Mouse (Mus musculus) large intestine, adult 2 months (tissue): ENCODE measurements around the gene Polr2l. TPM values are rescaled to one million over a fixed set of nuclear protein-coding genes. Genes with fewer than 3 reads are reported as not detected.

Experiments used
- DNase-seq: peaks from one replicate; pipeline ENCODE4 v3.0.0-alpha.2; 2012; ENCODE audit warnings: low read depth, low spot score
- WGBS: fragments of 180-500 bp; shearing (Covaris S2); methylation state at CpG from one replicate; pipeline ENCODE4 v1.1.7; 2018; 5-methylcytosine and 5-hydroxymethylcytosine counted together
- polyA plus RNA-seq: library from polyadenylated mRNA; depleted of rRNA; stranded (reverse); fragments of >200 nt; gene quantifications from 2 replicates; pipeline ENCODE4 v1.2.3, GENCODE M21; 2012; rRNA removed

Polr2l gene
- 40.0 and 43.9 TPM in 2 replicates for polyA plus RNA-seq

DNA sequence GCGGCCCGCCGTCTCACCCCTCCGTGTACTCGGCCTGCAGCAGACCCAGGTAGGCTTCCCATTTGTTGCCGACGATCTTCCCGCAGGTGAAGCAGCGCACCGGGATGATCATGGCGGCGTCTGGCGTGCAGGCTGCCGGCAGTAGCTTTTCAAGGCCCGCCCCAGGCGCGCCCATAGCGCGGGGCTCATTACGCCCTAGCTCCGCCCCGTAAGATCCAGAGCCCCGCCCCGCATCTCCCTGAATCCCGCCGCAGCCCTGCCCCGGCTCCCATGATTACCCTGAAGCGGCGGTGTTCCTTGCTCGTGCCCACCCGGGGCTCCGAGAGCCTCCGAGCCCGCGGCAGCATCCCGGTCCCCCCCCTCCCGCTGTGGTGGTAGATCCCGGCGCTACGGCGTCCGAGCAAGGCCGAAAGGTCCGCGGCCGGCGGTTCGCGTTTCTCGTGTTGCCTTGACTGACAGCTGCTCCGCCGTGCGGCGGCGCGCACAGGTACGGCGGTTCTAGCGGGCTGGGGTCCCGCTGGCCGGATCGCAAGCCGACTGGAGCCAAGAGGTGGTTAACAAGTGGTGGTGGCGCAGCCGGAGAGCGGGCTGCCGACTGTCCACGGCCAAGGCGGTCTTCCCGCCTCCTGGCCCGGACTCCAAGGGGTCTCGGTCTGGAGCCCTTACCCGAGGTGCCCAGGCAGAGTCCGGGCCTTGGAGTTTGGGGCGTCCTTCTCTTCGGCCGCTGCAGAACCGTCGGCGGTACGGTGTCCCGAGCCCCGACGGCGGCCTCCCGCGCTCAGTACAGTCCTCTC is at the start of gene Polr2l, which contains the start of gene Tspan4:
Gene Polr2l, minus strand, starts transcription at position 122 of the 794 bp plus-strand sequence.
Gene Tspan4, plus strand, starts transcription at position 230 of the 794 bp plus-strand sequence.
- no peak for DNase-seq
- WGBS, result under 1% methylated on average over 87 of the region's 87 CpGs

DNA sequence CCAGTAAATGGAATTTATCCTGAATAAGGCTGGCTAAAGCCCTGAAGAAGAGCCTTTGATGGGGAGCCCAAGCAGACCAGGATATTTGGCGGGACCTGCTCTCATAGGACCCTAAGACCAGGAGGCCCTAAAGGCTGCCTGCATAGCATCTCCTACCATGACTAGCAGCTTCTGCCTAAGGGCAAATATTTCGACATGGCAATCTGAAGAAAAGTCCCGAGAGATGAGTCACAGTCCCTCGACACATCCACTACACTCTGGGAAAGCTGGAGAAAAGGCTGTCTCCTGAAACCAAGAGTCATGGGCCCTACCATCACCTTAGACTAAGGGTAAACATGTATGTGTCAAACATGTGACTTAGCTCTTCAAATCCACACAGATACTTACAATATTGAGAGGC is 49.3 kb upstream of the Polr2l start:
- no peak for DNase-seq
- WGBS, result 86% methylated on average over 4 of the region's 4 CpGs

- 73% methylated on average over 4 of the region's 4 CpGs for WGBS
- DNase-seq, result no peak
Observed at GRCm38 (mm10) chr7:141523007-141523406, 48.1 kb upstream of the Polr2l start.

DNA sequence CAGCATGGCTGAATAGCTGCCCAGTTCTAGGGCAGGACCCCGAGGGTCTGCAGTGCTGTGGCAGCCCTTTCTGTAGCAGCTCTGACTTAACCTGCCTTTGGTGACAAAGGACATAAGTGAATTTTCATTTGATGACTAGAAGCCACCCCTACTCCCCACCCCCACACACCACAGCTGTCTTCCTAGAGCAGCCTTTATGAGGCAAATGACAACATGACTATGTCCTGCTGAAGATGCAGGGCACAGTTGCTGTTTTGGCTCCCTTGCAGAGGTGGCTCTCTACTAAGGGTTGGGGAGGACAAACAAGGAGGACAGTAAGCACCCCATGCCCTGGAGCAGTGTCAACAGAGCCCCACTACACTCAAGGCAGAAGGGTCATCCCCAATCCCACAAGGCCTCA is 44.9 kb upstream of the Polr2l start:
- no peak for DNase-seq
- 72% methylated on average over 1 of the region's 1 CpGs for WGBS

- no peak for DNase-seq
- 87% methylated on average over 3 of the region's 3 CpGs for WGBS
Observed at GRCm38 (mm10) chr7:141518926-141519325, 44.0 kb upstream of the Polr2l start.

DNA sequence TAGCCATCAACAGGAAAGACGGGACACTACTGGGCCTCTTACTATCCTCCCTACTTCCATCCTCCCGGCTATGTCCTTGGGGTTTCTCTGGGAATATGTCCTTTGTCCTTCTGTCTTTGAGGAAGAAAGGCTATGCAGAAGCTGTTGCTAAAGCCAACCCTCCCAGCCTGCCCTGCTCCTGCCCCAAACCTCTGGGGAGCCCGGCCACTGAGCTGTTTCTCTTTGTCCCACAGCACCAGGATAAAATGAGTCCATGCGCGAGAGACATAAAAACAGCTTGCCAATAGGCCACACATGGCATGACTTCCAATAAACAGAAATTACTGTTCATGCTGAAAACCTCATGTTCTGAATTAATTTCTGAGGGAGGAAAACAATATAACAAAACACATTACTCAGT is 43.4 kb upstream of the Polr2l start:
- no peak for DNase-seq
- 93% methylated on average over 5 of the region's 5 CpGs for WGBS

GRCm38 (mm10) chr7:141517638-141518037 is 42.7 kb upstream of the Polr2l start:
- 86% methylated on average over 4 of the region's 4 CpGs for WGBS

GRCm38 (mm10) chr7:141510681-141511191 is 35.8 kb upstream of the Polr2l start:
- WGBS, result 85% methylated on average over 8 of the region's 8 CpGs
- DNase-seq, result no peak

More at GRCm38 (mm10) chr7:141517638-141518037, 42.7 kb upstream of the Polr2l start:
- no peak for DNase-seq

DNA sequence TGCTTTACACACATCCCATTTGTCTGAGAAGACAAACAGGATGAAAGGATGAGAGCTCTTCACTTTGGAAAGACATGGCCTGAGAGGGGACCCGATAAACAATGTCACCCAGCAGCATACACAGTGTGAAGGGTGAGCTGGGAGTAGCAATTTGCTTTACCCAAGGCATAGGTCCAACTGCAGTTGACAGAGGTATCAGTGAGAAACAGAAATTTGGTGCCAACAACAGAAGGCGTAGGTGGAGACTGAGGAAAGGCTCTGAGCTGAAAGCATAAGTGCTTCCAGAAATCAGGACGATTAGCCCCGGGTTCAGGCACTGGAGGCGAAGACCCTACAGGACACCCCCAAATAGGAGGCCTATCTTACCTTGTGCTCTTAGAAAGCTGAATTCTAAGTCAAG is 35.3 kb upstream of the Polr2l start:
- 93% methylated on average over 5 of the region's 5 CpGs for WGBS
- DNase-seq, result no peak

DNA sequence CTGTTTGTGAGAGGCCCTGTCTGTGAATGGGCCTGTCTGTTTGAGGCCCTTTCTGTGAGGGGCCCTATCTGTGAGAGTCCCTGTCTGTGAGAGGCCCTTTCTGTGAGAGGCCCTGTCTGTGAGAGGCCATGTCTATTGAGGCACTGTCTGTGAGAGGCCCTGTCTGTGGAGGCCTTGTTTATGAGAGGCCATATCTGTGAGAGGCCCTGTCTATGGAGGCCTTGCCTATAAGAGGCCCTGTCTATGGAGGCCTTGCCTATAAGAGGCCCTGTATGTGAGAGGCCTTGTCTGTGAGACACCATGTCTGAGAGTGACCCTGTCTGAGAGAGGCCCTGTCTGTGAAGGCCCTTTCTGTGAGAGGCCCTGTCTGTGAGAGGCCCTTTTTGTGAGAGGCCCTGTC is 33.2 kb upstream of the Polr2l start:
- no peak for DNase-seq

- WGBS, result 93% methylated on average over 2 of the region's 2 CpGs
- no peak for DNase-seq
Observed at GRCm38 (mm10) chr7:141506278-141506677, 31.3 kb upstream of the Polr2l start.

DNA sequence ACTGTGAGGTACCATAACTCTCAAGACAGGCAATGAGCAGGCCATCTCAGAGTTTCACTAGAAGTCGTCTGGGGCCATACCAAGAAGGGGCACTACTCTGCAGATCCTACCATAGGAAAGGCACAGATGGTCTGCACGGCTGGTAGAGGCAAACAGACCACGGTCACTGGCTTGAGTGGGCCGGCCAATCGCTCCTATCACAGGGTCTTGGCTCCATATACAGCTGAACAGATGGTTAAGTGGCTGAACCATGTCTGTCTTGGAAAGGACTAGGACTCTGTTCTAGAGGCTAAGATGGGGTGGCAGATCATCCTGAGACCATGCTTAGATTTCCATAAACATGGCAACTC is 27.6 kb upstream of the Polr2l start:
- no peak for DNase-seq
- WGBS, result 94% methylated on average over 5 of the region's 5 CpGs

DNA sequence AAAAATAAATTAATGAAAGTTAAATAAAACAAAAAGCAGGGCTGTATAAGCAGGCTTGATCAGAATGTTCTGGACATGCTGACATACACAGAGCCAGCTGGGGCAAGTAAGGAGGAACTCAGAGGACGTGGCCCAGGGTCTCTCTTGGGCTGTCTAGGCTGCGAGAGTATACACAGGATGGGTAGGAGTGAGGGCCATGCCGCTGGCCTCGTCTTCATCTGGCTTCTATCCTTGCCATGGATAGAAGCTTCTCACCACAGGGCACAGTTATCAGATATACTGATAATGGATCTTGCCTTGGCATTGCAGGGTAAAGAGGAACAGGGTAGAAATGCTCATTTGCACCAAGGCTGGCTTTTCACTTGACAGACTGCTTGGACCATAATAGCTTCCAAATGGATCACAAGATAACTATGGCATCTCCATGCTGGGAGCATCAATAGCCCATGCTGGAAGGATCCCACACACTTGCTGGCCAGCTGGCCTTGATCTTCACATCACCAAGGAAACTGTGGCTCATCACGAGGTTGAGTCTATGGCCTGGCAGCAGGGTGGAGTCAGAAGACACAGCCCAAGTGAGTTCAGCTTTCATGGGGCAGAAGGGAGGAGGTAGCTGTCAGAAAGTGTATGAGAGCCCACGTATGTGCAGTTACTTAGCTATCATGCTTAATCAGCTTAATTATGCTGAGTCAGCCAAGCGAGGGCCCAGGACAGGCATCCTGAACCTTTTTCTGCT is 27.1 kb upstream of the Polr2l start:
- WGBS, result 87% methylated on average over 7 of the region's 7 CpGs
- no peak for DNase-seq

GRCm38 (mm10) chr7:141497600-141497999 is 22.7 kb upstream of the Polr2l start:
- no peak for DNase-seq
- WGBS, result 84% methylated on average over 3 of the region's 3 CpGs

GRCm38 (mm10) chr7:141495940-141496339 is 21.0 kb upstream of the Polr2l start:
- DNase-seq, result no peak
- 79% methylated on average over 4 of the region's 4 CpGs for WGBS

DNA sequence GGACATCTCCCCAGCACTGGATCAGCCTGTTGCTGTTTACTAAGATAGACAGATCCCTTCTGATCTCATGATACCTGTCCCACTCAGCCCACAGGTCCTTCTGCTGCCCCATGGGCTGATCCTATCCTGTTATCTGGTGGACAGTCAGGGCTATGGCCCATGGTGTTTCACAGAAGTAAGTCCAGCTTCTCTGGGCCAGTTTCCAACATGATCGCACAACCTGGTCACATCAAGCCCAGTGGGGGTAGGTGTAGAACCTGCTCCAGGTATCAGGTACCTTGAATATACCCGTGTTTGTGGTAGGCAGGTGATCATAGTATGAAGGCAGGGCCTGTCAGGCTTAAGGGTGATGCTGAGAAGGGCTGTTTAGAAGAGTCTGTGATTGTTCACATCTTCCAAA is 20.4 kb upstream of the Polr2l start:
- no peak for DNase-seq
- 88% methylated on average over 2 of the region's 2 CpGs for WGBS

- 89% methylated on average over 1 of the region's 1 CpGs for WGBS
Observed at GRCm38 (mm10) chr7:141493729-141494128, 18.8 kb upstream of the Polr2l start.

GRCm38 (mm10) chr7:141492738-141493137 is 17.8 kb upstream of the Polr2l start:
- 80% methylated on average over 5 of the region's 5 CpGs for WGBS
- DNase-seq, result no peak

More at GRCm38 (mm10) chr7:141493729-141494128, 18.8 kb upstream of the Polr2l start:
- DNase-seq, result no peak

- DNase-seq, result no peak
- WGBS, result 80% methylated on average over 2 of the region's 2 CpGs
Observed at GRCm38 (mm10) chr7:141491151-141491550, 16.2 kb upstream of the Polr2l start.

- 81% methylated on average over 7 of the region's 7 CpGs for WGBS
- no peak for DNase-seq
Observed at GRCm38 (mm10) chr7:141487141-141487540, 12.2 kb upstream of the Polr2l start.

DNA sequence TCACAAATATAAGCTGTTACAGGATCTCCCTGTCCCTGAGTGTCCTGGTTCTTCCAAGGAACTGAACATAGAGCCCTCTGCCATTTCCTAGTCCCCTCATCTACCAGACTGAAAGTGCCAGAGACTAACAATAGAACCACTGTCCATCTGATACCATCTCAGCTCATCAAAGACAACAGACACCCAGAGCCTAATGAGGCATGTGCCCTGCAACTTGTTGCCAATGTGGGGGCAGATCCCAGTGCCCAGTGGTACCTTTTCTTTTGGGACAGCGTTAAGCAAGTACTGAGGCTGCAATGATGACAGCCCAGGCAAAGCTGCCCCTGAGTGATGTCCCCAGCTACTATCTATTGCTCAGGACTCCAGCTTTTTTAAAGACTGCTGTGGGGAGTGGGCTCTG is 11.3 kb upstream of the Polr2l start:
- 91% methylated on average over 1 of the region's 1 CpGs for WGBS
- DNase-seq, result no peak
